Mouse (Mus musculus) ovary, adult 18-20 months (tissue): ENCODE data around the gene Tmem30b.
"Not testable (repeated sequence)": the region's sequence is repeated elsewhere in the genome, so short reads cannot be mapped to it uniquely, and the experiment has no call there.

Experiments used
- DNase-seq: peaks from one replicate; pipeline ENCODE4 v3.0.0; 2022; ENCODE audit warnings: low spot score, mixed read lengths

The Tmem30b gene

DNA sequence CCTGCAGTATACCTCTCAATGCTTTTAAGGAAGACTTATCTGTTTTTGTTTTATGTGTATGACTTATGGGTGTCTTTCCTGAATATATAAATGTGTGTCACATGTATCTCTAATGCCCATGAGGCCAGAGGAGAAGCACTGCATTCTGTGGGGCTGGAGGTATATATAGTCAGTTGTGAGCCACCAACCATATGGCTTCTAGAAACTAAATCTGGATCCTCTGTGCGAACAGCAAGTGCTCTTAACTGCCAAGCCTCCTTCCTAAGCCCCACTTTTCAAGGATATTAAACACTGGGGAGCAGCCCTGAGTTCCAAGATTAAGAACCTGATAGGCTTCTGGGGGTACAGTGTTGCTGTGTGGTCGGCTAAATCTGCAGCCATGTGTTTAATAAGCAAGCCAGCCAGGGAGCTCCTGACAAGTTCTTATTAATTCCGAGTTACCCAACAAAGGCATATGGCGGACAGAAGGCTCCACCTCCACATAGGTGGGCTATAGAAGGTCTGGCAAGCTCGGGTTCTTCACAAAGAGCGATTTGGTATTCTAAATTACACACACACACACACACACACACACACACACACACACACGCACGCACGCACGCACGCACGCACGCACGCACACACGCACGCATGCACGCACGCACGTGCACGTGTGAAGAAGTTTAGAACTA lies 12.5 kb upstream of the Tmem30b start:
- no peak for DNase-seq

DNA sequence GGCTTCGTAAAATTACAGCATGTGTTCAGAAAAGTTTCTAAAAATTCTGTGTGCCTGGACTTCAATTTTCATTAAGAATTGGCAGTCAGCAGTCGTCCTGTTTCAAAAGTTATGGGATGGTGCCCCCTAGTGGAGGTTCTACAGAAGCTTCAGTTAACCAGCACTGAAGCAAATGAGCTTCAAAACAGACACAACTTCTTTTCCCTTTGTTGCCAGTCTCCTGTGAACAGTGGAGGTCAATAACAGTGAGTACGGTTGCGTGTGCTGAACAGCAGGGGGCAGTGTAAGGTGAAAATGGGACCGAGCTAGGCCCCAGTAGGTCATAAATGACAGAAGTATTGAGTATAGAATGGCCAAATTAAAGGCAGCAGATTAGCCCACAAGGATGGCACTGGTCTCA lies 8.0 kb upstream of the Tmem30b start:
- no peak for DNase-seq

DNA sequence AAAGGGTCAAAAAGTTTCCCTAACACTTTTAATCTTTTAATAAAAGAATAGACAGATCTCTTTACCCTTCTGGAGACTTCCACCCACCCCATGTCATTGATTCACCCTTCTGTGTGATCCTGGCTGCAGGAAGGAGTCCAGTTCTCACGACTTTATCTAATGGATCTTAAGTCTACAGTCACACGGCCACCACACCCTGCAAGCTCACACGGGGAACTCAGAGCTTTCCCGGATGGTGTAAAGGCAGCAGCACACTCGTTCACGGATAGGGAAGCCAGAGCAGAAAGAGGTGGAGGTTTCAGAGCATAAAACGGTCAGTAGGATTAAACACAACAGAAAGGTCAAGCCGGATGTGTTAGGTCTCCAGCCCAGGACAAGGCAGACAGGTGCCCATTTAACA lies 2.1 kb upstream of the Tmem30b start:
- DNase-seq = no peak

DNA sequence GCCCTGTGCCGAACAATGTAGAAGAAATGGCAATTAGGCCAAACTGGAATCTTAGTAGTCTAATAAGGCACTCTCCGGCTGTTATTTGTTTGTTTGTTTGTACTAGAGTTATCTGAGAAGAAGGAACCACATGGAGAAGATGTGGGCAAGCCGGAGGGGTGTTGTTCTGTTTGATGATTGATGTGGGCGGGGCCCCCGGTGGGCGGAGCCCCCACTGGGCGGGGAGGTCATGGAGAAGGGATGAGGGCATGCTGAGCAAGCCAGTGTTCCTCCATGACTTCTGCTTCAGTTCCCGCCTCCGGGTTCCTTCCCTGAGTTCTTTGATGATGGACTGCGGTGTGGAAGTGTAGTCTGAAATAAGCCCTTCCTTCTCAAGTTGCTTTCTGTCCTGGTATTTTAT lies 1.5 kb upstream of the Tmem30b start:
- DNase-seq = no peak

DNA sequence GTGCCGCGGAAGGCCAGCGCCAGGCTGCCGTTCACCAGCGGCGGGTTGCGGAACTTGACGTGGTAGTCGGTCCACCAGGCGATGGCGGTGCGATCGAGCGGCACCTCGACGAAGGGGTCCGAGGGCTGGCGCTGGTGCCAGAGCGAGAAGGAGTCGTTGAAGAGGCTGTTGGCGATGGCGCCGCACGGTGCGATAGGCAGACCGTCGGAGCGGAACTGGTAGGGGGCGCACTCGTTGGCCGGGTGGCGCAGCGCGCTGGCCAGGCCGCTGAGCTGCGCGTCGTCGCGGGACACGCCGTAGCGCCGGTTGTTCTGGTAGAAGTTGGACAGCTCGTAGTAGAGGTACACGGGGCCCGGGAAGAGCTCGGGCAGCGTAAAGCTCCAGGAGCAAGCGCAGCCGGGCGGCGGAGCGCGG lies 513 bp downstream of the Tmem30b start:
- no peak for DNase-seq

DNA sequence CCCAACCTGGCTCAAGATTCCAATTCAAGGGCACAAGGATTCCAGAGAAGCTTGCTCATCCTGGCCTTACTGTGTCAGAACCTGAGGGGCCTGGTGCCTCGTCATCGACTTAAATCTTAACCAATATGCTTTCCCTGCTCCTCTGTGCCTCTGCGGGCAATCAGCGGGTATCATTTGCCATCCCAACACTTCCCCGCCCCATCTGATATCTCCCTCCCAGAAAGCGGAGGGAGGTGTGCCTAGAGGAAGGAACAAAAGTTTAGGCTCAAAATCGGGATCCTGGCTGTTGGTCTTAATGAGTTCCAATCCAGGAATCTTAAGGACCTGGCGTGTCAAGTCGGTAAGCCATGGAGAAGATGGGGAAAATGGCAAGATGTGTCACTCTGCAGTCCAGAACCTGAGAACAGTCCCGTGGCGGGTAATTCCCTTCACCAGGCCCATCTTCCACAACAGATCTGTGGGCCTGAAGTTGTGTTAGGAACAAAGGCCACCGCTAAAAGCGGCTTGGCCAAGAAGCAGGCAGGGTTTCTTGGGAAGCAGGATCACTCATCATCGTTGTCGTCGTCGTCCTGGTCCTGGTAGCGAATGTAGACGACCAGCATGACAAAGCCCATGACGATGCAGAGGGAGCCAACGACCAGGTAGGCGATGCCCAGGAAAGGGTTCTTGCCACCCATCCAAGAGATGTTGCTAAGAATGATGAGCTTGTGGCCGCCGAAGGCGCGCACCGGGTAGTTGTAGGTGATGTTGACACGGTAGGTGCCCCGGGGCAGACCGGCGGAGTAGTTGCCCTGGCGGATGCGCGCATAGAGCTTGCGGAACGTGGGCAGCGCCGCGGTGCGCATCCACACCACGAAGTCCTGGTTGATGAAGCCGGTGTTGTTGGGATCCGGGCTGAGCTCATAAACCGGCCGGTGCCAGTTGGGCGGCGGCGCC lies 1.2 kb downstream of the Tmem30b start:
- DNase-seq = no peak

DNA sequence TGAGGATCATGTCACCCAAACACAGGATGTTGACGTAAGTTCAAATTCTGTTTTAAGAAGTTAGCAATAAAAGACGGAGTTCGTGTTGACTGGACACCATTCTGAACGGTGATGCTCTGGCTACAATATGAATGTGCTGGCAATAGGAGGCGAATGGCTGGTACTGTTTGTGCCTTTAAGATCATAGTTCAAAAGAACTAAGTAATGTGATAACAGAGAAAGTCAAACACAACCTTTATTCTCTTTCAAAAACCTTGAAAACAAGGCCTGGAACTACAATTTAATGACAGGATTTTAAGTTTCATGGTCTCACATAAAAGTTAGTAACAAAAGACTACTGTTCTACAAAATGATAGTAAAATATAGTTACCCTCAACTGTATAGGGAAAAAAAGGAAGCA lies 3.0 kb downstream of the Tmem30b start:
- DNase-seq = no peak

DNA sequence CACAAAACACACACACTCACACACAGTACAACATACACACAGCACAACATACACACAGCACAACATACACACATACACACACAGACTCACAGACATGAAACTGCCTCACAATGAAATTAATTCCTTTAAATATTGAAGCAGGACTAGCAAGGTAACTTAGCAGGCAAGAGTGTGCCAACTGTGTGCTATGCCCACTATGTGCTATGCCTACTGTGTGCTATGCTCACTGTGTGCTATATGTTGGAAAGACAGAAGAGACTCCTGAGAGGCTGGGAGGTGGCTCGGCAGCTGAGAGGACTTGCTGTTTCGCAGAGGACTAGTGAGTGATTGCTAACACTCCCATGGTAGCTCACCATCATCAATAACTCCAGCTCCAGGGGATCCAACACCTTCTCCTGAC lies 5.8 kb downstream of the Tmem30b start:
- no peak for DNase-seq

DNA sequence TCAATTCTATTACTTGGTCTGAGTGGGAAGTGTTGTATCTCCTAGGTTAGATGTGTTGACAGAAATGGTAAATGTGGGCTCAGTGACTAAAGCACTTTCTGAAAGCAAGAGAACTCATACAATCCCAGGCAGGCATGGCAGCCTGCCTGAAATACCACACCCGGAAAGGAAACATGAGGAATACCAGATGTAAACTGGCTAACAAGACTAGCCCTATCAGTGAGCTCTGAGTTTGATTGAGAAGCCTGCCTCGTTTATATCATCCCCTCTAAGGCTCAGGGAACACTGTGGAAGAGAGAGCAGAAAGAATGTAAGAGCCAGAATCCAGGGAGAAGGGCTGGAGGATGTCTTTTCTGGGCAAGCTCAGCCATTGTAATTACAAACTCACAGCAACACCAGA lies 7.0 kb downstream of the Tmem30b start:
- no peak for DNase-seq

DNA sequence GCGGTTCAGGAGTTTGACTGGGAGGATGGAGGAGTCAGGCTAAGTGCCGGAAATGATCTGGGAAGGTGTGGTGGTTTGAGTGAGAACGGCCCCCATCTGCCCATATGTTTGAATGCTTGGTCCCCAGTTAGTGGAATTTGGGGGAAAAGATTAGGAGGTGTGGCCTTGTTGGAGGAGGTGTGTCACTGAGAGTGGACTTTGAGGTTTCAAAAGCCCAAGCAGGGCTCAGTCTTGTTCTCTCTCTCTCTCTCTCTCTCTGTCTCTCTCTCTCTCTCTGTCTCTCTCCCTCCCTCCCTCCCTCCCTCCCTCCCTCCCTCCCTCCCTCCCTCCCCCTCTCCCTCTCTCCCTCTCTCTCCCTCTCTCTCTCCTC lies 8.1 kb downstream of the Tmem30b start:
- DNase-seq = not testable (repeated sequence)

DNA sequence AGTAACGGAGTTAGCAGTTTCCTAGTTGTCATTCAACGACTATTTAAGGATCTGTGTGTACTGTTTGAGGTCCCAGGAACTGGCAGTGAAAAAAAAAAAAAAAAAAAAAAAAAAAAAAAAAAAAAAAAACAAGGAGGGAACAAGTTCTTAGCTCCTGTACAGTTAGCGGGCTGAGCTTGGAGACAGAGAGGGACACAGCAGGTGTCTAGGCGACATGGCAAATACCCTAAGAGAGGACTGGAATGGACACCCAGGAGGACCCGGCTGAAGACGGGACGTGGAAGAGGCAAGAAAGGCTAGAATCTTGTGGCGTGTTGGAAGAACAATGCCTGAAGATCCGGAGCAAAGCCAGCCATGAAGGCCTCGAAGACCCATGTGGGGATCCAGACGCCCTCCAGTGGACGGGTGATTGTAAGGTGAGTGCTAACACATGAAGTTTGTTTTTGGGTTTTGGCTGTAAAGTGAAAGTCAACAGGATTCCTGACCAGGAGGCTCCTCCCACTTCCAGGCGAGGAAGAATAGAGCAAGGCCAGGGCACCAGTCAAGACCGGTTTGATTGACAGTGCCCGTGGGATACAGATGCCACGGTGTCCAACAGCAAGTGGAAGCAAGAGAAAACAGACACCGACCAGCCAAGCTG lies 8.6 kb downstream of the Tmem30b start:
- DNase-seq = no peak

DNA sequence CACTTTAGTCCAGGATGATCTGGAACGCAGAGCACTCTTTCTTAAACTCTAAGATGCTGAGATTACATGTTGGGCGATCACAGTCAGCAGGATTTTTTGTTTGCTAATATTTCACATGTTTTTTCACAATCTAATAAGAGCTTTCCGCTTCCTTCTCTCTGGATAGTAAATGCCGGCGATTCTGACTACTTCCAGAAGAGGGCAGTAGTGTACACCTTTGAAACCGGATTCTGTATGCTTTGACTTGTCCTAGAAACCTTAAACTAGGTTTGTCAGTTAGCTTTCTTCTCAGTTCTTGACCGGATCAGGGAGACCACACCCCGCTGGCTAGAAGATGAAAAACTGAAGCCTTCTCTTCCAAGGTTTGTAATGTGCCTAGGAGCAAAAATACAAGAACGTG lies 11.6 kb downstream of the Tmem30b start:
- DNase-seq = no peak

DNA sequence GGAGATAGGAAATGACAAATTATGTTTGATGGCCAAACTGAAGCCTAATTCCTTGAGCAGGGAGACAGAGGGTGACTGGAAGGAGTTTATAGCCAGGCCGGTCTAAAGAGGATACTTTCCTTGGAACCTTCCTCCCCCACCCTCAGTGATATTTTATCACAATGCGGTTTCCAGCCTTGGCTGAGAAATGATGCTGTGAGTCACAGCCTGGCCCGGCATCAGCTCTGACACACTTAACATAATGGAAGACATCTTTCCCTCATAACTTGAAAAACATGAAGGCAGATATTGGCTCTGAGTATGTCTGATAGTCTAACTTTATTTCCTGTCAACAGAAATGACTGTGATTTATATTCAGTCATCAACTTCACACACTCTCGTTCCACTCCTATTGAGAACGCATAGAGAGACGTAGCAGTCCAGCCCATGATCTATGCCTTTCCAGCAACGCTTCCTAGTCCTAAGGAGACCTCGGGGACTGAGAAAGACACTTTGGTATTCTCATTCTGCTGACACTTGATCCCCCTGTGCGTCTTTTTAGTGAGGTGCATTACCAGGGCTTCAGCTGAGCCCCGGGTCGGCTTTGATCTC lies 14.2 kb downstream of the Tmem30b start:
- DNase-seq = no peak

DNA sequence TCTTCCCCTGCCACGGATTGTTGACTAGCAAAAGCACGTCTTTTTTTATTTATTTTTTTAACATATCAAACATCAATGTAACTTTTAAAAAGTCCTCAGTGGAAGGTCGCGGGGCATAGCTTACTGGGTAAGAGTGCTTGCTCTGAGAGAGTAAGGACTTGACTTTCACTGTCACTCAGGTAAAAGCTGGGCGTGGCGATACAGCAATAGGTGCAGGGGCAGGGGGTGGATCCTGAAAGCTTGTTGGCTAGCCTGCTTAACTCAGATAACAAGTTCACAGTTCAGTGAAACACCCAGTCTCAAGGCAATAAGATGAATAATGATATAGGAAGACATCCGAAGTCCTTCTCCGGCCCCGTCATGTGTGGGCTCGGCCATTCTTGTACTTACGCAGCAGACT lies 16.6 kb downstream of the Tmem30b start:
- DNase-seq = no peak

DNA sequence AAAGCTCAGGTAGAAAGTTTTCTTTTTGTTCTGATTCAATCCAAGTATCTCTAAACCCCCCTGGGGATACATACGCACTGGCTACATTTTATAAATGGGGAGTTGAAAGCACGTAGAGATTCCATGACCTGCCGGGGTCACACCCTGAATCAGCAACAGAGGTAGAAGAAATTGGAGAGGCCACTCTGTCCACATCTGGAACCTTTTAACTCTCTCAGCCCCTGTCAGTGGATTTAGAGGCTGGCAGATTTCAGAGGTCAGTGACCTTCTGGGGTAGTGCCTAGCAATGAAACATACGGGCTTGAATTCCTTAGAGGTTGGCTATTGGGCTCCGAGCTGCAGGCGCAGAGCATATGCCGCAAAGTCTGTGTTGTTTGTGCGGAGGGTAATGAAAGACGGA lies 17.1 kb downstream of the Tmem30b start:
- DNase-seq = no peak

DNA sequence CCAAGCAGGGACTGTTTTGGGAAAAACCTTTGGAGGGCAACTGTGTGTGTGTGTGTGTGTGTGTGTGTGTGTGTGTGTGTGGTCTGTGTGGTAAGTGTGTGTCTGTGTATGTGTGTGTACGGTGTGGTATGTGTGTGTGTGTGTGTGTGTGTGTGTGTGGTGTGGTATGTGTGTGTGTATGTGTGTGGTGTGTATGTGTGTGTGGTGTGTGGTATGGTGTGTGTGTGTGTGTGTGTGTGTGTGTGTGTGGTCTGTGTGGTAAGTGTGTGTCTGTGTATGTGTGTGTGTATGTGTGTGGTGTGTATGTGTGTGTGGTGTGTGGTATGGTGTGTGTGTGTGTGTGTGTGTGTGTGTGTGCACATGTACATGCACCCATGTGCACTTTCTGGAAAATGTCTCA lies 18.1 kb downstream of the Tmem30b start:
- not testable (repeated sequence) for DNase-seq

DNA sequence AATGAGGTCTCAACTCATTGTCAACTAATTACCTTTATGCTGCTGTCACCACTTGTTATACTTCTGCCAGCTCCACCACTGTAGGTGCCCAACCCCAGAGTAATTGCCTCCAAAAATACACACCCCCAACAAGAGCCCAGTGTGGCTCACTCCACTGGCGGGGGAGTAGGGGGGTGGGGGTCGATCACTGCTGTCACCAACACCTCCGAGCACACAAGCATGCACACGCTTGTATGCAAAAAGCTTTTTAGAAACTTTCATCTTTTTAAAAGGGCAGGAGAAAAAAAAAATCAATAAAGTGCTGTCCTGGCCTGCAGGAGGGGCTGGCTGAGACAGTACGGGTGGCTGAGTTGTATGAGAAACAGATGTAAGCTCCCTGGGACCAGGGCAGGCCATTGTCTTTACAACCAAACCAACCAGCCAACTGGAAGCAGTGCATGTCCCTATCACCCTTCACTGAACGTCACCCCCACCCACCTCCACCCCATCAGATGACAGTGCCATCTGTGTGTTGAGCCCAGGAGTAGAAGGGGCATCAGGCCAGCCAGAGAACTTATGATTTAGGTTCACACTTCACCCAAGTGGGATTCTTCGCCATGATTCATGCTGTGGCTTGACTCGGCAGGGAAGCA lies 20.8 kb downstream of the Tmem30b start:
- DNase-seq = no peak

DNA sequence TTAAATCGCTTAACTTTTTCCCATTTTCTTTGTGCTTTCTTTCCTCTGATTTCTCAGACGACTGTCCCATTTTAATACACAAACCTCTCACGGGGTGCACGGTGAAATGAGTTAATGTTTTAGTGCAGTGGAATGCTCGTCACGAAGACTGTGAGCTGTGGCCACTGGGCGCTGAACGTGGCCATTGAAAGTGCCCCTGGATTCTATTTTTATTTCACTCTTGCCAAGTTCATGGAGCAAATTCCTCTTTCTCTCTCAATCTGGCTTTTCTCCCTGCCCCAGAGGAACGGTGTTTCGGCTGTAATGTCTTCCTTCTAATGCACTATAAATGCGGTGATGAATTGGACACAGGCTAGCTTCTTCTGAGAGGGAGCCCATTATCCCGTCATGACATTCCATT lies 23.1 kb downstream of the Tmem30b start:
- no peak for DNase-seq

DNA sequence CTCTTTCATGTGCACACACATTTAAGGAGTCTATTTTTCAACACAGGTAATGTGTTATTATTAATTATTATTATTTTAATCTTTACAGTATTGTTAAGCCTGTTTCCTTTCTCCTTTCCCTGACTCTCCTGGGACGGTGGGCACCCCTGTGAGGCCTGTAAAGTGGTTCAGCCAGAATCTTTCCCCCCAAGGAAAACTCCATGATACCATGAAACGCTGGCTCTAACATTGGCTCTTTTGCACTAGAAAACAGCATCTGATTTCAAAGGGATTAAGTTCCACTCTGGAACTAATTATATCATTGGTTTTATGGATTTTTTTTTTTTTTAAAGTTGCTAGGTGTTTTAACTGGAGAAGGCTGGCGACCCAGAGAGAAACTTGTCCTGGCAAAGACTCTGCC lies 24.2 kb downstream of the Tmem30b start:
- no peak for DNase-seq

DNA sequence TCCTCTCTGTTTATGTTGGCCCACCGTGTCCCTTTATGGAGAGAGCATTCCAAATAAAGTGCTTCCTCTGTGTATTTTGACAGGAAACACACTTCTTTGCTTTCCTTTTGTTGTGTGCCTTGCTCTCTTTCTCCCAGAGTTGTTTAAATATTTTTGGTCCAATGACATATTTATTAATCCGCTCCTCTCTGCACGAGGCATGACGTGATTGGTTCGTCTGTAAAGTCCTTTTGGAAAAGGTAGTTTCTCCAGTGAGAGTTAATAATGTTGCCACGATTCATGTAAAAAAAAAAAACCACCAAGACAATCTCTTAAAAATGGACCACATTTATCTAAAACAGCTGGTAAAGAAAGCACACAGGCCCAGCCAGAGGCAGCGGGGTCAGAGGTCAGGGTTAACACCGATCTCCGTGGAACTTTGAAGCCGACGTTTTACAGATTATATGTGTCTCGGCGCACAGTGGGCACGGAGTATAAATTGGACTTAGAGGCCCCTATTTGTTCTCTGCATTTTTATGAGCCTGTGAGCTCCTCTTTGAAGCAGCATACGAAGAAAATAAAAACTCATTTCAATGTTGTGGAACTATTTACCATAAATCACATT lies 24.9 kb downstream of the Tmem30b start:
- DNase-seq = no peak

DNA sequence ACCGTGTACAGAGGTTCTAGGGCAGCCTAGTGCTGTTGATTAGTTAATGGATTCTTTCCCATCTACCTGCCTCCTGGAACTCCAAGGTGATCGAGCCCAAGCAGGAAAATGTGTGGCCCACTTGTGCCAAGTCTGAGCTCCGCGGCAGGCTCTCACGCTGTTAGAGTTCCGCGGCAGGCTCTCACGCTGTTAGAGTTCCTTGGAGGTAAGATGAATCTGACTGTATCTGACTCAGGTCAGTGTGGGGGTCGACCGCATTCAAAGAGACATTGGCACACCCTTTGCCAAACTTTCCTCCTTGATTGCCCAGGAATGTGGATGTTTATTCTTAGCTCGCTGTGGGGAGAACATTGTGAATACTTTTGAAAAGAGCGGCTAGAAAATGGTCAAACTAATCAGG lies 28.4 kb downstream of the Tmem30b start:
- peak; percentile 12 for DNase-seq
